Mouse (Mus musculus) layer of hippocampus, postnatal 36 days (tissue): ENCODE measurements around the gene Cct7. TPM values are rescaled to one million over a fixed set of nuclear protein-coding genes. Genes with fewer than 3 reads are reported as not detected.

Experiments used
- DNase-seq, 2 experiments: peaks; one replicate each; pipeline ENCODE4 v3.0.0; 2022
- total RNA-seq, 2 experiments: library from RNA; stranded (reverse); gene quantifications; 2 replicates each; pipeline ENCODE4 v1.2.3; 2021

The Cct7 gene
- total RNA-seq, 2 experiments from 2014 or later = 225 to 226 TPM

DNA sequence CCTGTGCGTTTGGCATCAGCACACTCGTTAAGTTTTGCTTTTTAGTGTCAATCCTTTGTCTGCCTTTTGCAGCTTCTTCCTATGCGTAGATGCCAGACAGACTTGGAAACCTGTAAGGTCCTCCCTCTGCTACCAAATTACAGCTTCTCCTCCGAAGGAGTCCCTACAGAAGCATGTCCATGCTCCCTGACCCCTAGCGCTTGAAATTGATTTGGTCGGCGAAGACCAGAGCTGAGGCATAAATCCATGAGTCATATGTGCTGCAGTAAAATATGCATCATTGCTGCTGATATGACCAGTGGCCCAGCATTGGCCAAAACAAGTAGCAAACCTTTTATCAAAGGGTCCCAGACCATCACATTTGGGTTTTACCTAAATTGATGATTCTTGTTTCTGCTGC lies 1.5 kb downstream of the Cct7 start:
- no peak for DNase-seq

DNA sequence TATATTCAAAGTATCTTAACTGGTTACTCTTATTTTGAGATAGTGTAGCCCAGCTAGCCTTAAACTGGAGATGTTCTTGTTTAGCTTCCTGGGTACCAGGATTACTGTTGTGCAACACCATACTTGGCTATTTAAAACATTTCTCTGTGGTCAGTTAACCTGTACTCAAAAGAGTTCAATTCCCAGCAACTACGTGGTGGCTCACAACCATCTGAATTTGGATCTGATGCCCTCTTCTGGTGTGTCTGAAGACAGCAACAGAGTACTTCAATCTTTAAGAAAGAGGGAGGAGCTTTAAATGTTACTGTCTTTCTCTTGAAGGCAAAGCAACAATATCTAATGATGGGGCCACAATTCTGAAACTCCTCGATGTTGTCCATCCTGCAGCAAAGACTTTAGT lies 8.3 kb downstream of the Cct7 start:
- no peak for DNase-seq

DNA sequence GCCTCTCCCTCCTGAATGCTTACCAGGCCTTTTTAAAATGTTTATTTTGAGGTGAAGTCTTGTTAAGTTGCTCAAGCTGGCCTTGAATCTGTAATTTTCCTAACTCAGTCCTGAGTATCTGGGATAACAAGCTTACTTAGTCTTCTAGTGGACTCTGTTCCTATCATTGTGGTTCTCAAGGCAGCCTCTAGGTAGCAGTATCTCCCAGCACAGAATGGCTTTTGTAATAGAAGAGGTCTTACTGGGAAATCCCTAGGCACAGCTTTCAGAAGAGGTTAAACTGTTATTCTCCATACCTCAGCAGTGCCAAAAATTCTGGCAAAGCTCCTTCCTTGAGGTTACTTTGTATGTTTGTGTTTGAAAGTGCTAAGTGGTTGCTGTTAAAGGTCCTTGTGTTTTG lies 14.1 kb downstream of the Cct7 start:
- DNase-seq = no peak

DNA sequence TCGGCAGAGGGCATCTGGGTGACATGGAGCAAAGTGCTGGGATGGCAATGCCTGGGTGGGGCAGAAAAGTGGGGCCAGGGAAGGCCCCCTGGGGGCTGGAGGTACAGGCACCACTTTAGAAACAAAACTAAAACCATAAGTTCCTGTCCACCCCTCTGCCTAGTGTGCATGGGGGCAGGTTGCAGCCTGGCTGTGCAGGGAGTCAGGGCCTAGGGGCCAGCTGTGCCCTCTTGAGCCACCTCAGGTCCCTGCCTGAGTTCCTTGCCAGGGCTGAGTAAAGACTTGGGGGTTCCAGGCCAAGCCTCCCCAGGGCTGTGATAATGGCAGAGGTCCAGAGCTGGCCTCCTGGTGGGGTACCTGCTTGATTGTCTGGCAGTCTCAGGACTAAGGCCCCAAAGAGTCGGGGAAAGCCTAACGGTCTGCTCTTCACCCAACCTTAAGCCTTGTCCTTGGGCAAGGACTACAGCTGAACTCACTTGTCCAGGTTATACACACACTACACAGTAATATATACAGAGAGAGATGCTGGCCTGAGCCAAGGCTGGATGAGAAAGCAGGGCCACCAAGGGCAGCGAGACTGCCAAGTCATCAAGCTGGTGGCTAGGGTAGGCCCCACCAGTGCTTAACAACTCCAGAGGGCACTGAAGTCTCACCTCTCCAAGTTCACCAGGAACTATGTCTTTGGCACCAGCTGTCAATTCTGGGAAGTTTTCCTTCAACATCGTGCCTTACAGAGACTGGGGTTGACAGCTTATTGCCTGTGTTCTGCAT lies 18.5 kb downstream of the Cct7 start:
- DNase-seq = no peak

DNA sequence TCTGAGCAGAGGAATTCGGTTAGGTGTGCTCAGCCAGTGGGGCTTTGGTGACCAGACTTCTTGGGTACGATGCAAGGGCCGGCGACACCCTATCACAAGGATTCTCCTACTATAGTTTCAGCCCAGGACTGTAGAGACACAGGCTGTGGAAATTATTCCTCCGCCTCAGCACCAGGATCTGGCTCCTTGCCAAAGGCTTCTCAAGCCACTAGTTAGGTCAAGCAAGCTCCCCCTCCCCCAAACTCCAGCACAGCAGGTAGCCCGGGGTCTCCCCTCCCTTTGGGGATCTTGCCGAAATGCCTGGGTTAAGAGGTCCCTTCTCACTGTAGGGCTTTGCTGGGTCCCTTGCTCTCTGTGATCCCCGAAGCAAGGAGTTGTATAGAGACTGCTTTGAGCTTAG lies 20.6 kb downstream of the Cct7 start:
- no peak for DNase-seq

DNA sequence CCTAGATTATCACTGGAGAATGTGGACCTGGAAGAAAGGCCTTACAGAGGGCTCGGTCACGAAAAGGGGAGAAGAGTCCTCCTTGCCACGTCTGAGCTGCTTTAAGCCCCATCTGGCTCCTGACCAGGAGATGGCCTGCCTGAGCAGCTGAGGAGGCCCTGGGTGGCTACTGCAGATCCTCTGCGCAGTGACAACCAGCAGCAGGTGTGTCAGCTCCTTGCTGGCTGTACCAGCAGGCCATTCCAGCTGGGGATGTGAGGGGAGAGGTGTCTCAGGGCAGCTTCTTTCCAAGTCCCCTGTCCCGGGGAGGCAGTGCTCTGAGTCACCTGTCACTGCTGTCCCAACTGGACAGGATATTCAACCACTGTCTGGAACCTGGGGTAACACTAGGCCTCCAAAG lies 21.2 kb downstream of the Cct7 start:
- no peak for DNase-seq

DNA sequence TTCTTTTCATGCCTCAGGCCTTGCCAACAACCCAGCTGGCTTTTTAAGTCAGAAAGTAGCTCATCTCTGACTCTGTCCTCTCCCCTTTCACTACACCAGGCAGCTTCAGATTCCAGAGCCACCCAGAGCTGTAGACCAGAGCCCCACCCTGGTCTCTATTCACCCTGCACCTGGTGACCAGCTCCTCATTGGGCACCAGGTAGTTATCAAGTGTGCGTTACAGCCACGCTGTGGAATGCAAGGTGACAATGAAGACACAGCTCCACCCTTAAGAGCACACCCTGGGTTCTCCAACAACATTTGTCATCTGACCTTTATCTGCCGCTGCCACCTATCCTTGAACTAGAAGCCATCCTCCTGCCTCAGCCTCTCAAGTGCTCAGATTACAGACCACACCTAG lies 24.3 kb downstream of the Cct7 start:
- no peak for DNase-seq

DNA sequence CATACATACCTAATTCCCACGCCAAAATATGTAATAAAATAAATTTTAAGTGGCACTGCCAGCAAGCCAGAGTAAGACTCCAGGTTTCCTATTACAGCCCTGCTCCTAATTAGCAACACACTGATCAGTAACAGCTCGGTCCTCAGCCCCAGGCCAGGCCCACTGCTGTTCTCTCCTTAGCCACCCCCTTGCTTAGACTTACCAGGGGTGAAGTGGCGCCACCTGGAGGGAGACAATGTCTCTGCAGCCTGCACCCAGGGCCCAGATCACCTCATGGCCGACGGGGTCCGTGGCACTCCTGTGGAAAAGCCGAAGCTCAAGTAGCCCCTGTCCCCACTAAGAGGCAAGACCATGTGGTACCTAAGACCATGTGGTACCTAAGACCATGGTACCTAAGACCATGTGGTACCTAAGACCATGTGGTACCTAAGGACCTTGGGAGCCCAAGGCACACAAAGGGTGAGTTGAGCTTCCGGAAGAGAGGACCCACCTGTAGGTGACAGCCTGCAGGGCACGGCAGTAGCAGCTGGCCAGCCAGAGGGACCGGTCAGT lies 26.1 kb downstream of the Cct7 start:
- DNase-seq = no peak

DNA sequence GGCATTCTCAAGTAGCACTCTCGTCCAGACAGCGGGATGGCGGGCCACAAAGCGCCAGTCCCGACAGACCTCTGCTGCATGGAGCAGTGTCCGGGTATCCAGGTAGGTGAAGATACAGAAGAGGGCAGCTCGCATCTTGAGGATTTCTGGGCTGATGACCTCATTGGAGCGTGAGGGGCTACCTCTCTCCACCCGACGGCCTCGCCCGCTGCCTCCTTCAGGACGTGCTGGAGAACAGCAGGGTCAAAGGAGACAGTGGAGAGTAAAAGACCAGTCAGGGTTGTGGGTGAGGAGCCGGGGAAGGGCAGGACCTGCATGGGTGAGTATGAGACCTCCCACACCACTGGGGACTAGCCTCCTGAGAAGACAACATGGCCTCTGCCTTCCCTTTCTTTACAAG lies 27.1 kb downstream of the Cct7 start:
- DNase-seq = no peak

DNA sequence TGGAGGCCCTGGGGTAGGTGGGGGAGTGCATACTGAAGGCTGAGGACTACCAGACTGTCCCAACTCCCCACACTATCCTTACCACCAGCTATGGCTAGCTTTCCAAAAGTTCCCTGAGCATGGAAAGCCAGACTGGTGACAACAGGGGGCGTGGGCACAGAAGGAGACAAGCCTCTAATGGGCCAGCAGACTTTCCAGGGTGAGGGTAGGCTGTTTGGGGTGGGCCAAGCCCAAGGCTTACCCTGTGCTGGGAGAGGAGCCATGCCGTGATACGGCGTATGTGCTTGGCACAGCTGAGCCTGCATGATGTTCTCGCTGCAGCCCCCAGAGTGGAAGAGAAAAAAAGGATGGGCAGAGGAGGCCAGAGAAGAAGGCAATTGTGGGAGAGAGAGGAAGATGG lies 28.7 kb downstream of the Cct7 start:
- peak in 1 of 2 experiments; percentile 53 for DNase-seq

DNA sequence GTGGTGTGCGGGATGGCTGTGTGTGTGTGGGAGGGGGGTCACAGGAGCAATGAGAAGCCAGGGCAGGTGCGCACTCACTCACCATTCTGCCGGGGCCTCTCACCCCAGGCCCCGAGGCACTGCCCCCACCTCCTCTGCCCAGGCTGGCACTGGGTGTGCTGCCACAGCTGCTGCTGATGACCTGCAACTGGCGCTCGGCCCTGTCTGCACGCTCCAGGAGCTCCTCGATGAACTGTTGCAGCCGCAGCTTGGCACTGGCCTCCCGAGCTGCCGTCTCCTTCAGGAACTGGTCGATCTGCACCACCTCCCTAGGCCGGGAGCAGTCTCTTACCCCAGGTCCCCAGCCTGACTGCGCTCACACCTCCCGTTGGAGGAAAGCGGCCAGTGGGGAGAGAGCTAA lies 29.4 kb downstream of the Cct7 start:
- DNase-seq = no peak

DNA sequence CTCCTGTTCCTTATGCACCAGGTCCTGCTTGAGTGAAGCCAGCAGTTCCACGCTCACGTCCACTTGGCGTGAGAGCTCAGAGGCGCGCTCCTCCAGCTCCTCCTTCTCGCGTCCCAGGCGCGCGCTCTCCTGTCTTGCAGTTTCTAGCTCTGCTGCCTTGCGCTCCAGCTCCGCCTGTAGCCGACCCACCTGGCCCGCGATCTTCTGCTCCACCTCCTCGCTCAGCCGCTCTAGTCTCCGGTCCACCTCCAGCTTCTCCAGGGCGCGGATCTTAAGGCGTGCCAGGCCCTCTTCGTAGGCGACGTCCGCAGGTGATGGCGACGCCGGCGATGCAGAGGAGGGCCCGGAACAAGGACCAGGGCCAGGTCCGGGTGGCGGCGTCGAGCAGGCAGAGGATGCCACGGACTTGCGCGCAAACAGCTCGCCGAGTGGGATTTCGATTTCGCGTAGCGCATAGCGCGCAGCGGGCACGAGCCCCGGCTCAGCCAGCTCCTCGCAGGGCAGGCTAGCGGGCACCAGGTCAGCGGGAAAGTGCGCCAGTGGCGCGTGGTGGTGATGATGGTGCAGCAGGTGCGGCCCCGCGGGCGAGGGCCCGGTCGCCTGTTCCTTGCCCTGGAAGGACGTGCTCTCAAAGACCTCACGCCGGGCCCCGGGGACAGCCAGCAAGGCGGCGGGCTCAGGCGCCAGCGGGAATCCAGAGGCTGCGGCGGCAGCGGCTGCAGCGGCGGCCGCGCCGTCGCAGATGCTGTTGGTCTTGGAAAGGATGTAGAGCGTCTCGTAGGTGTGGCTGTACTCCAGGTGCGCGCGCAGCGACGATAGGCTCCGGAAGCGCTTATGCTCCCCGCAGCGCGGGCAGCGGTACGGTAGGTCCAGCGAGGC lies 32.8 kb downstream of the Cct7 start:
- DNase-seq = no peak

DNA sequence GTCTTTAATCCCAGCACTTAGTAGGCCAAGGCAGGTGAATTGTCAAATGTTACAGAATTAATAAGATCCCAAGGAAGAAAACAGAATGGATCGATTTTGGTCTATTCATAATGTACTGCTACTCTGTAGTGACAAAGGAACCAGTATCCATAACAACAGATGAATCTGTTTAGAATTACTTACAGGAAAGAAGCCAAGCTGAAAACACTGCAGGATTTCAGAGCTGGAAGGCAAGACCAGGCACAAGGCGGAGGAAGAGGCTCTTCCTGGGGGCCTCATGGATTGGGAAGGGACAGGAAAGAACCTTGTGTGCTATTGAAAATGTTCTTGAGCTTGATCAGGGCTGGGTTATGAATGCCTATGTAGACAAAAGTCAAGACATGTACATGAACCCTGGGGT lies 34.4 kb downstream of the Cct7 start:
- no peak for DNase-seq

DNA sequence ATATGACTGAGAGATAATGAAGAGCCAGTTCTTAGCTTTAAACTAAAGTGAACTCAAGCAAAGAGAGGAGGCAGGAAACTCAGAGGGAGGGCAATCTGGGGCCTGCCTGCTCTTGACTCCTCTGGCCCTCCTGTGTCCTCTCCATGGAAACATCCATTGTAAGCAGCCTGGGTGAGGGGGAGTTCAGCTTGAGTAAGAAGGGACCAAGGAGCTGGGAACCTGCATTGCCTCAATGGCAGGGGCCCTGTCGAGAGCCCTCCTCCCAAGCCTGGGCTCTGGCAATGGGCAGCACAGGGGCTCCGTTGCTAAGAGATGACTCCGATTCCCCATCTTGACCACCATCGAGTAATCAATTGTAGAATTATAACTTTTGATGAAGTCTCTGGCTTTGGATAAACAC lies 37.2 kb downstream of the Cct7 start:
- no peak for DNase-seq

DNA sequence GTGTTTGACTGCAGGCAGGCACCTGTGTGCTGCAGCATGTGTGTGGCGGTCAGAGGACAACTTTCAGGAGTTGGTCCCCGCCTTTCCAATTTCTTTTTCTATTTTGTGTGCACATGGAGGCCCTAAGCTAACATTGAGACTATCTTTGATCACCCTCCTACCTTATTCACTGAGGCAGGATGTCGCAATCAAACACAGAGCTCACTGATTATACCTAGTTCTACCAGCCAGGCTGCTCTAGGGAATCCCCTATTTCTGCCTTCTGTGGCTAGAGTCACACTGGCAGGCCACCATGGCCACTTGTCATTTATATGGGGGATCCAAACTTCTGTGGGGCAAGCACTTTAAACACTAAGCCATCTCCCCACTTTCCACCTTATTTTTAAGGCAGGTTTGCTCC lies 38.4 kb downstream of the Cct7 start:
- no peak for DNase-seq

DNA sequence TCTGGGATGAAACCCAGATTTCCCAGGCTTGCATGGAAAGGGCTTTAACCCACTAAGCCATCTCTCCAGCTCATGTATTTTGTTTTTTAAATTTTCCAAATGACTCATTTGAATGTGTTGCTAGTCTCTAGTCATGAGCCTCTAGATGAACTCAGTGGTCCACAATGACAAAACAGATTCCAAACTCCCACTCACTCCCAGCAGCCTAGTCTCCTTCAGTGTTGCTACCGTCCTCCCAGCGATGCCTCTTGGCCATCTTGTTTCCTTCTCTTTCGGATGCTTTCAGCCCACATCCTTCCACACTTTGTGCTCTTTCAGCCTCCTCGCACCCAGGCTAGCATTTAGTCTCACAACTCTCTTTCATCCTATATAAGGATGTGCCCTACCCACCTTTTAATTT lies 38.9 kb downstream of the Cct7 start:
- no peak for DNase-seq

DNA sequence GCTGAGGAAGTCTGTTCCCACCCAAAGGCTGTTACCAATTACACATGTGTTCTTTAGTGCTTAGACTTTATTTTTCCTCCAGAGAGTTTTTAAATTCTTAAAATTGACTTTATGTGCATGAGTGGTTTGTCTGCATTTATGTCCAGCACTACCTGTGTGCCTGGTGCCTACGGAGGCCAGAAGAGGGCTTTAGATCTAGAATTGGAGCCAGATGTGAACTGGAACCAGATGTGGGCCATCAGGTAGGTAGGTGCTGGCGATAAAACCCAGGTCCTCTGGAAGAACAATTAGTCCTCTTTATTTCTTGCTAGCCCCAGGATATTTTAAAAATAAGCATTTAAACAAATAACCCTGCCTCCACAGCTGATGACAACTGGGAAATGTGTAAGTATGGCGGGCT lies 40.3 kb downstream of the Cct7 start:
- no peak for DNase-seq

DNA sequence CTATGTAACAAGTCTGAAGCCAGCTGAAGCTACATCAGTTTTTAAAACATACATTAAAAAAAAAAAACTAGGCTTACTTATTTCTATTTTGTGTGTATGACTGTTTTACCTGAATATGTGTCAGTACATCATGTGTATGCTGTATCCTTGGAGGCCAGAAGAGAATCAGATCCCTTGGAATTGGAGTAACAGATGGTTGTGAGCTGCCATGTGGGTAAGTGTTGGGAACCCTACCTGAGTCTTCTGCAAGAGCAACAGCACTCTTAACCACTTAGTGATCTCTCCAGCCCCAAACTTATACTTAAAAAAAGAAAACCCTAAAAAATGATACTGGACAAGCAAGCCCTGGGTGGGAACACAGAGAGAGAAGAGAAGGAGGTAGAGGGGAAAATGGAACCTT lies 45.7 kb downstream of the Cct7 start:
- DNase-seq = no peak

DNA sequence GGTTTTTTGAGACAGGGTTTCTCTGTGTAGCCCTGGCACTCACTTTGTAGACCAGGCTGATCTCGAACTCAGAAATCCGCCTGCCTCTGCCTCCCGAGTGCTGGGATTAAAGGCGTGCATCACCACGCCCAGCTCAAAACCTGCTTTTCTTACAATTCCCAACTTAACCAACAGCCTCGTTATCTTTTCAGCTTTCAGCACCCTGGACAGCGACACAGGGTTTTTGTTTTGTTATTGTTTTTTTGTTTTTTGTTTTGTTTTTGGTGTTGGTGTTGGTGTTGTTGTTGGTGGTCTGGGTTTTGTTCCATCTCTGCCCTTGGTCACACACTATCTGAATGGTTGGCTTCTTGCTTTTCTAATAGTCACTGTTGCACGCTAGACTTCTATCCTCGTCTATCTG lies 46.8 kb downstream of the Cct7 start:
- DNase-seq = no peak

DNA sequence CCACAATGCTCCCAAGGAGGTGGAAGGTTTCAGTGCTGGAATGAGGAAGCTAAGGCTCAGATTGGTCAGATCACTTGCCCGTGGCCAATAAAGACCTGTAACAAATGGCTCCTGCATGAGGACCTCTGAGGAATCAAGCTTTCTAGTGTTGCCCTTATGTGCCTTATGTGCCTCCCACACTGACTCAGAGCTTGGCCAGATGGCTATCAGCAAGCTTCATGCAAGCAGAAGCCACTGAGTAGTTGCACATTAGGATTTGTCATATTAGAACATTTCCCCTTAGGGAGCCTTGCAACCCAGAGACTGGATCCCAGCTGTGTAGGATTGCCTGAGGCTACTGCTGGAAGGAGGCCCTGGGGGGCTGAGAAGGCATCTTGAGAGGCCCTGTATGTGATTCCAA lies 49.1 kb downstream of the Cct7 start:
- DNase-seq = no peak

DNA sequence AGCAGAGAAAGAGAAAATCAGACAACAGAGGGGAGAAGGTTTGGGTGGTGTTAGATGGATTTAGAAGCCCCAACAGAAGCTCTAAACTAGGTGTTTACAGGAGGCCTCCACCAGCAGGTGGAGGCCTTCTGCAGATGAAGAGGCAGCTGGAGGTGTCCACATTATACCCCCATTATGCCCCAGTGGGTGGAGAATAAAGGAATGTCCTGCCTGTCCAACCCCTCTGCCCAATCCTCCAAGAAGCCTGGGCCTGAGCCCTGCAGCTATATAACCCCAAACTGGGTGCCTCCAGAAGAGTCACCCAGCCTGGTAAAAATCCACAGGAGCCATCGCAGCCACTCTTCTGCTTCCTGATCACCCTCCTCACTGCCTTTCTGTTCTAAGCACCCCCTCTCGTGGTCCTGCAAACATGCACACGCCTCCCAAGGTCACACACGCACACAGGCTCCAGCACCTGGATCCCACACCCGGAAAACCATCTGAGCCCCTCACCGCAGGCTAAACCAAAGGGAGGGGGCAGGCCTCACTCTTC lies 50.3 kb downstream of the Cct7 start:
- DNase-seq = no peak

DNA sequence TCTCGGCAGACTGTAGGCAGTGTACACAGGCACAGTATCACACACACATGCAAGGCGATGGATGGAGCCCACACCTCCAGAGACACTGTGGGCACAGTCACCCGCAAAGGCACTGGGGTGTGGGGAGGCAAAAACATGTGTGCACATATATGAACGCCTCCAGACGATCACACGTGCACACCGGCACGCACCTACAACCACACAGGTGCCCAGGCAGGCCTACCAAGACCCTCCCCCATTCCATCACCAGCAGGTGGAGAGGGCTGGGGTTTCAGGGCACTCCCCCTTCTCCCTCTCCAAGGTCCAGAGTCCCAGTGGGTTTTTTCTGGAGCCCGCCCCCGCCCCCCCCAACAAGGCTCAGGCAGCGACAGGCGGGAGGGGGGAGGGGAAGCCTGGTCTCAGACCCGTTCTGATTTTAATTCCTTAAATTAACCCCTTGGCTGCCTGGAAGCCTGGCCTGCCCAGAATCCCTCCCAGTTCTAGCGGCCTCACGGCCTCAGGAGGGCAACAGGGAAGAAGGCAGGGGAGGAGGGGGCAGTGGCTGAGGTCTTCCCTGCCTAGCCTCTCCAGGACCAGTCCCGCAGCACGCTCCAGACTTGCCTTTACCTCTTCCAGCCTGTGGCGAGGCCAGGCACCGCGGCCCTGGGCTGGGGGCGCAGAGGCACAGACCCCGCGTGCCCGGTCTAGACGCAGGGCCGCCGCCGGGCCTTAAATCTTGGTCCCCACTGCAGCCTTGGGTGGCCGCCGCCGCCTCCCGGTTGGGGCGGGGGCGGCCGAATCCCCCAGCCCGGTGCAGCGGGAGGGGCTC lies 51.0 kb downstream of the Cct7 start:
- DNase-seq = no peak

DNA sequence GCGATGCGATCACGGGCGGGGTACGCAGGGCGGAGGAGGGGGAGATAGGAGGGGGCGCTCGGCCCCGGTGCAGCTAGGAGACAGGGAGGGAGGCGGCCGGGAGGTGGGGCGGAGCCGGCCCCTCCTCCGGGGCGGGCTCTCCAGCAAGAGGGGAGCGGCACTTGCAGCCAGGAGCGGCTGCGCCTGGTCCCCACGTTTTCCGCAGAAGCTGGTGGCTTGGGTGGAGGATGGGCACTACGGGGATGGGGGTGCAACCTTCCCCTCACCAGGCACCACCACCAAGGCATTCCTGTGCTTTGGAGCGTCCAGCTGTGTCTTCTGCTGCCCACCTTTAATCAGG lies 51.6 kb downstream of the Cct7 start, which contains the start of gene Fbxo41:
Gene Fbxo41 (minus strand): TSS at position 84 of the 340 bp plus-strand sequence.
- peak; percentile 77 for DNase-seq
